In genomic region chr6:124856916-124857839, GRCm38 (mm10) we compare ENCODE assay signal across 8 mouse cellular contexts. TPM values are rescaled to one million over a fixed set of nuclear protein-coding genes. Genes with fewer than 3 reads are reported as not detected.
A peak's percentile ranks its signal among the peaks of the same experiment; 100 is the strongest.
DNase-seq lines count a peak whose midpoint lies in the region; ATAC-seq and TF ChIP-seq lines count a peak whose summit lies in the region.

Gene P3h3 (minus strand): TSS chr6:124857752.

- ATAC-seq in embryonic facial prominence, embryonic 15.5 days (ENCODE audit: insufficient number of reproducible peaks, low FRiP score, low TSS enrichment, low read depth): peak; percentile 86
- ATAC-seq in heart, embryonic 11.5 days (replicated peaks; ENCODE audit: insufficient number of reproducible peaks, low FRiP score, low TSS enrichment): peak; percentile 76
- peak; percentile 82 for ATAC-seq in kidney, embryonic 15.5 days (replicated peaks; ENCODE audit: low FRiP score)
- ATAC-seq in liver, embryonic 11.5 days (replicated peaks; ENCODE audit: low FRiP score): peak; percentile 69

- H3K27me3 ChIP-seq in embryonic facial prominence, embryonic 15.5 days: no peaks in the 10 kb centered on the region
- H3K27me3 ChIP-seq in heart, embryonic 11.5 days (ENCODE audit: control insufficient read depth, insufficient read depth, low read length): peaks cover 27% of the 10 kb centered on the region
- peaks cover 12% of the 10 kb centered on the region for H3K27me3 ChIP-seq in kidney, embryonic 15.5 days
- H3K27me3 ChIP-seq in liver, embryonic 11.5 days (replicated peaks; ENCODE audit: control insufficient read depth, insufficient read depth, low read length): peaks cover 71% of the 10 kb centered on the region
- peaks cover 31% of the 10 kb centered on the region for H3K27me3 ChIP-seq in myocyte (ENCODE audit: control insufficient read depth, insufficient read depth, insufficient read length)

- no peak for TF ChIP-seq POLR2A in myocyte (IDR thresholded peaks at IDR 0.05; ENCODE audit: insufficient read length, low read depth)

- peak within 1 kb of the TSS; percentile 76 for H3K4me2 ChIP-seq in embryonic facial prominence, embryonic 15.5 days (replicated peaks)
- H3K4me2 ChIP-seq in heart, embryonic 11.5 days: peak within 1 kb of the TSS; percentile 92
- peak within 1 kb of the TSS; percentile 84 for H3K4me2 ChIP-seq in kidney, embryonic 15.5 days
- peak within 1 kb of the TSS; percentile 80 for H3K4me2 ChIP-seq in liver, embryonic 11.5 days
- peak within 1 kb of the TSS; percentile 70 for H3K4me2 ChIP-seq in myocyte (ENCODE audit: low read depth)

- H3K27ac ChIP-seq in embryonic facial prominence, embryonic 15.5 days (replicated peaks): peak within 1 kb of the TSS; percentile 98
- peak within 1 kb of the TSS; percentile 85 for H3K27ac ChIP-seq in heart, embryonic 11.5 days (ENCODE audit: low read depth, low read length)
- peak within 1 kb of the TSS; percentile 96 for H3K27ac ChIP-seq in kidney, embryonic 15.5 days
- H3K27ac ChIP-seq in liver, embryonic 11.5 days (ENCODE audit: low read depth, low read length): peak within 1 kb of the TSS; percentile 78

- H3K4me3 ChIP-seq in embryonic facial prominence, embryonic 15.5 days (replicated peaks): peak within 1 kb of the TSS; percentile 85
- H3K4me3 ChIP-seq in heart, embryonic 11.5 days (ENCODE audit: low read depth, low read length): peak within 1 kb of the TSS; percentile 77
- peak within 1 kb of the TSS; percentile 73 for H3K4me3 ChIP-seq in kidney, embryonic 15.5 days (replicated peaks)
- H3K4me3 ChIP-seq in liver, embryonic 11.5 days (ENCODE audit: low read depth, low read length): peak within 1 kb of the TSS; percentile 57
- H3K4me3 ChIP-seq in myocyte: no peak within 1 kb of the TSS

- peak within 1 kb of the TSS; percentile 94 for H3K9ac ChIP-seq in embryonic facial prominence, embryonic 15.5 days
- peak within 1 kb of the TSS; percentile 94 for H3K9ac ChIP-seq in heart, embryonic 11.5 days (ENCODE audit: low read depth, low read length)
- peak within 1 kb of the TSS; percentile 90 for H3K9ac ChIP-seq in kidney, embryonic 15.5 days
- H3K9ac ChIP-seq in liver, embryonic 11.5 days (ENCODE audit: low read depth, low read length): peak within 1 kb of the TSS; percentile 63

- no peak within 1 kb of the TSS for H3ac ChIP-seq in myocyte (ENCODE audit: control insufficient read depth, insufficient read length)

- no peaks in the 10 kb centered on the region for H3K9me3 ChIP-seq in embryonic facial prominence, embryonic 15.5 days (replicated peaks)
- H3K9me3 ChIP-seq in heart, embryonic 11.5 days (replicated peaks; ENCODE audit: control insufficient read depth, low read length): no peaks in the 10 kb centered on the region
- no peaks in the 10 kb centered on the region for H3K9me3 ChIP-seq in kidney, embryonic 15.5 days (replicated peaks)
- H3K9me3 ChIP-seq in liver, embryonic 11.5 days (ENCODE audit: control insufficient read depth, low read length): no peaks in the 10 kb centered on the region

- peaks cover 26% of the 10 kb centered on the region for H3K36me3 ChIP-seq in embryonic facial prominence, embryonic 15.5 days
- H3K36me3 ChIP-seq in heart, embryonic 11.5 days (ENCODE audit: control insufficient read depth, insufficient read depth, low read length): no peaks in the 10 kb centered on the region
- peaks cover 19% of the 10 kb centered on the region for H3K36me3 ChIP-seq in kidney, embryonic 15.5 days
- H3K36me3 ChIP-seq in liver, embryonic 11.5 days (ENCODE audit: control insufficient read depth, insufficient read depth, low read length): no peaks in the 10 kb centered on the region
- no peaks in the 10 kb centered on the region for H3K36me3 ChIP-seq in myocyte (ENCODE audit: control insufficient read depth, insufficient read depth)

- DNase-seq in A20 (ENCODE audit: low read depth, low spot score): peak; percentile 74
- peak; percentile 65 to 67 for DNase-seq in adrenal gland, postnatal 4 days (ENCODE audit: low spot score in 2 of 2)
- peak; percentile 82 for DNase-seq in liver, embryonic 11.5 days (ENCODE audit: low spot score)
- DNase-seq in spleen, postnatal 4 days (ENCODE audit: low spot score in 2 of 2): peak; percentile 69 to 84

- WGBS in embryonic facial prominence, embryonic 15.5 days: under 1% methylated on average over 86 of the region's 86 CpGs
- WGBS in heart, embryonic 11.5 days (ENCODE audit: insufficient replicate concordance): under 1% methylated on average over 69 of the region's 86 CpGs
- under 1% methylated on average over 84 of the region's 86 CpGs for WGBS in kidney, embryonic 15.5 days
- under 1% methylated on average over 78 of the region's 86 CpGs for WGBS in liver, embryonic 11.5 days

- peaks cover 49% of the 10 kb centered on the region for H3K4me1 ChIP-seq in embryonic facial prominence, embryonic 15.5 days
- peaks cover 18% of the 10 kb centered on the region for H3K4me1 ChIP-seq in heart, embryonic 11.5 days (ENCODE audit: control insufficient read depth, insufficient read depth, low read length)
- H3K4me1 ChIP-seq in kidney, embryonic 15.5 days: peaks cover 57% of the 10 kb centered on the region
- H3K4me1 ChIP-seq in liver, embryonic 11.5 days (replicated peaks; ENCODE audit: control insufficient read depth, insufficient read depth, low read length): no peaks in the 10 kb centered on the region; the same call in 1 of the 2 replicates

- H3K79me2 ChIP-seq in myocyte (ENCODE audit: control insufficient read depth, insufficient read depth): no peaks in the 10 kb centered on the region

TF ChIP-seq in myocyte, 11 proteins besides CTCF, POLR2A, EP300 and RAD21:
- TF ChIP-seq MAX (IDR thresholded peaks at IDR 0.05; ENCODE audit: low read depth) (no peak), MYOG (IDR thresholded peaks at IDR 0.05; ENCODE audit: control insufficient read depth in 1 of 3, insufficient read depth in 1 of 3, insufficient read length in 2 of 3, low read depth in 2 of 3) (no peak), CEBPB (IDR thresholded peaks at IDR 0.05; ENCODE audit: insufficient read depth, poor library complexity, severe bottlenecking) (no peak), SRF (IDR thresholded peaks at IDR 0.05; ENCODE audit: control insufficient read depth, insufficient read length, low read depth) (no peak), REST (IDR thresholded peaks at IDR 0.05; ENCODE audit: insufficient read depth, insufficient read length) (no peak)

RNA-seq across cellular contexts. Expression of gene P3h3, which starts in this region (rescaled TPM):
- total RNA-seq in adrenal gland, postnatal 4 days (2021): 10 to 100 TPM; 47.3 to 52.2 TPM
- polyA plus RNA-seq in embryonic facial prominence, embryonic 15.5 days (2015; fragmentation: Nextera tagmentation; extraction: Ambion mirVana): 55.9 and 57.6 TPM in 2 replicates
- polyA plus RNA-seq in heart, embryonic 11.5 days (2014; fragmentation: Nextera tagmentation; extraction: Ambion mirVana): 13.8 and 15.8 TPM in 2 replicates
- 23.7 and 28.6 TPM in 2 replicates for polyA plus RNA-seq in kidney, embryonic 15.5 days (2015; fragmentation: Nextera tagmentation; extraction: Ambion mirVana)
- 8.6 and 11.3 TPM in 2 replicates for polyA plus RNA-seq in liver, embryonic 11.5 days (2014; fragmentation: Nextera tagmentation; extraction: Ambion mirVana)
- 1.1 TPM for polyA plus RNA-seq in myocyte (2012; fragmentation: generic; extraction: Trizol)
